Mouse (Mus musculus) bone marrow macrophage, adult 2 months (primary cell): ENCODE measurements at regions not wholly inside any gene's neighbourhood (a gene's known extent, or its start where the extent isn't known, plus 50 kb on each side); places are given as distances from the start of the nearest gene placed in this dataset.
"Not testable (repeated sequence)": the region's sequence is repeated elsewhere in the genome, so short reads cannot be mapped to it uniquely, and the experiment has no call there.

Experiments
- H3K27ac ChIP-seq: 2 replicates; pipeline ENCODE4 v1.5.1; 2012; ENCODE audit warnings: low read depth, low read length; ENCODE audit not compliant: insufficient read depth
- H3K4me1 ChIP-seq: 2 replicates; pipeline ENCODE4 v1.6.1; 2012; ENCODE audit warnings: low read length; ENCODE audit not compliant: control insufficient read depth, insufficient read depth
- H3K4me3 ChIP-seq: 2 replicates; pipeline ENCODE4 v1.5.1; 2012; ENCODE audit warnings: mild to moderate bottlenecking, low read length, moderate library complexity; ENCODE audit not compliant: insufficient read depth
- CTCF ChIP-seq: IDR thresholded peaks from 2 replicates; pipeline ENCODE4 v1.5.1; 2012; ENCODE audit warnings: low read depth, mild to moderate bottlenecking, low read length, moderate library complexity
- POLR2A ChIP-seq: IDR thresholded peaks from 2 replicates; pipeline ENCODE4 v1.6.1; 2012; ENCODE audit warnings: mild to moderate bottlenecking, low read depth, low read length, borderline replicate concordance

DNA sequence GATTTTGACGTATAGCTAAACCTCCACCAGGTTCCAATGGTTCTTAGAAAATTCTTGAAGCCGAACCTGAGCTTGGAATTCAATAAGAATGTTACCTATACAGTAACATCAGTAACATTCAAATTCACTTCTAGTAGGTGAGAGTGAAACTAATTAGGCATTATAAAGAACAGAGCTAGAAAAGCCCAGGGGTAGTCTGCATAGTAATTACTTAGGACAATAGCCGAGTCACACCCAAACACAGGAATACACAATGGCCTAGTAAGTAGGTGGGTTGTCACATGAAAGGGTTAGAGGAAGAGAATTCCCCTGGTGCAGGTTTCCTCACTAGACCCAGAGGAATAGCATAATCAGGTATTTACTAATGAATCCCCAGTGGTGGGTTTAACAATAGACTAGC lies 1277.8 kb upstream of the Tacstd2 start:
- Histone ChIP-seq H3K27ac (no peak overlapping the region), H3K4me1 (no peaks in the 10 kb centered on the region), H3K4me3 (no peak overlapping the region)
- TF ChIP-seq POLR2A: no peak
- no peak for TF ChIP-seq CTCF

DNA sequence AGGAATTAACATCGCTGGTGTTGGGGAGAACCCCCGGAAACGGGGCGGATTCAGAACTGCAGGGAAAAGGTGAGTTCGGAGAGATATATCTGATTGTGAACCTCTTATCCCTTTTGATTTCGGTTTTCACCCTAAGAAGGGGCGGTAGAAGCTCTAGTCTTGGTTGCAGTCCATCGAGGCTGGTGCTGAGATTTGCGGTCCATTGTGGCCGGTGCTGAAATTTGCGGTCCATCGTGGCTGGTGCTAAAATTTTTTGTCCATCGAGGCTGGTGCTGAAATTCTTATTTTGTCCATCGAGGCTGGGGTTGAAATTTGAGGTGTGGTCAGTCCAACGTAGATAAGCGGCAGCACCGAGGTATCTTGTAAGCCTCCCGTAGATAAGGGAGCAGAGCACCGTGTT lies 1263.6 kb upstream of the Tacstd2 start:
- not testable (repeated sequence) for H3K4me3 ChIP-seq, H3K4me1 ChIP-seq, H3K27ac ChIP-seq

DNA sequence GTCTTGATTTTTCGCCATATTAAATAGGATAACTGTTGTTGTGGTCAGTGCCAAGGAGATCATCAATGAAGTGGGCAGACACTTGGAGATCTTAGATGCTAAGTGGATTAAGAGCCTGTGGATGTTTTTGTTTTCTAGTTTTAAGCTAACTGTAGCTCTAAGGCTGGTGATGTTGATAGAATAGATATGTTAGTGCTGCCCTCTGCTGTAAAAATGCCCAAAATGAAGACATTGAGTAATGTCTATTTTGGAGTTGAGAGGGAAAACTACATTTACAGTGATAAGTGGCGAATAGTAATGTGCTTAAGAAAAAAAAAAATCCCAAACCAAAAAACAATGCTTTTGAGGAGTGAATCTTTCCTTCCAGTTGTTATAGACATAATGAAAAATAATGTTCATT lies 1235.9 kb upstream of the Tacstd2 start:
- Histone ChIP-seq H3K4me1 (no peaks in the 10 kb centered on the region), H3K4me3 (no peak overlapping the region), H3K27ac (no peak overlapping the region)
- TF ChIP-seq CTCF (no peak), POLR2A (no peak)

- H3K27ac ChIP-seq: no peak overlapping the region
These were observed 1214.9 kb upstream of the Tacstd2 start for GRCm38 (mm10) chr6:68750451-68750850.

GRCm38 (mm10) chr6:68749699-68750098 lies 1214.1 kb upstream of the Tacstd2 start:
- H3K27ac ChIP-seq: no peak overlapping the region
- H3K4me3 ChIP-seq: no peak overlapping the region
- H3K4me1 ChIP-seq: no peaks in the 10 kb centered on the region
- TF ChIP-seq CTCF (no peak), POLR2A (no peak)

More at GRCm38 (mm10) chr6:68750451-68750850, 1214.9 kb upstream of the Tacstd2 start:
- no peak overlapping the region for H3K4me3 ChIP-seq
- no peaks in the 10 kb centered on the region for H3K4me1 ChIP-seq
- no peak for TF ChIP-seq POLR2A

DNA sequence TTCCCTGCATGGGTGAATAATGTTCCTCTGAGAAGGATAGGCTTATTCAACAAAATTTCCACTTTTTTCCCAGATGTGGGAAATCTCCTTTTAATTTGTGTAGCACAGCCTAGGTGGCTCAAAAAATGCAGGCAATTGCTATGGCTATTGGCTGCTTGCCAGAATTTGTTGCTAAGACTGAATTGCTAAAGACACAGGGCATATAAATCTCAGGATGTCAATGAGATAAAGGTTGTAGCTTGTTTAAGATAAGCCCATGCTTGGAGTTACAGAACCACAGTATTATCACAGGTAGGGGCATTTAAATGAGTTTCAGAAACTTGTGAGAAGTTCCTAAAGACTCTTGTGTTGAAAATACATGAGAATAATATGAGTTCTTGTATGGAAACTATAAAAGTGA lies 1203.0 kb upstream of the Tacstd2 start:
- no peaks in the 10 kb centered on the region for H3K4me1 ChIP-seq
- no peak overlapping the region for H3K27ac ChIP-seq
- no peak overlapping the region for H3K4me3 ChIP-seq
- TF ChIP-seq CTCF: no peak
- no peak for TF ChIP-seq POLR2A

GRCm38 (mm10) chr6:68736647-68737046 lies 1201.1 kb upstream of the Tacstd2 start:
- Histone ChIP-seq H3K4me1 (no peaks in the 10 kb centered on the region), H3K27ac (no peak overlapping the region), H3K4me3 (no peak overlapping the region)
- TF ChIP-seq POLR2A: no peak
- TF ChIP-seq CTCF: no peak

DNA sequence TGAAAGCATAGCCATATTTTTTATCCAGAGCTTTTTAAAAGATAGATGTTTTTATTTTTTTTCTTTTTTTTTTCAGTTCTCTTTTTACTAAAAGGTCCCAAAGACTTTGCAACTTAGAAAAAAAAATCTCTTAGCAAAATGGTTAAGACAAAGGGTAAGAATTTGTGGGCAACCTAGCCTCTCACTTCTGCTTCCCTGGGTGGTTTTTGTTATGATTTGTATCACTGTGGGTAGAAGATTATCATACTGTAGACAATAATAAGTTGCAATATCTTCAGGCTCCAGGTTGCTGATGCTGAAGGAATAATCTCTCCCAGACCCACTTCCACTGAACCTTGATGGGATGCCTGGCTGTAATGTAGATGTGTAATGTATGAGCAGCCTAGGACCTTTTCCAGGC lies 1200.5 kb upstream of the Tacstd2 start:
- TF ChIP-seq POLR2A: no peak
- TF ChIP-seq CTCF: no peak
- H3K27ac ChIP-seq: no peak overlapping the region
- no peak overlapping the region for H3K4me3 ChIP-seq
- no peaks in the 10 kb centered on the region for H3K4me1 ChIP-seq

GRCm38 (mm10) chr6:68711084-68711483 lies 1175.5 kb upstream of the Tacstd2 start:
- H3K4me3 ChIP-seq, H3K4me1 ChIP-seq, H3K27ac ChIP-seq: not testable (repeated sequence)

GRCm38 (mm10) chr6:68704291-68704800 lies 1168.8 kb upstream of the Tacstd2 start:
- not testable (repeated sequence) for H3K27ac ChIP-seq, H3K4me3 ChIP-seq, H3K4me1 ChIP-seq

GRCm38 (mm10) chr6:68680792-68681110 lies 1145.2 kb upstream of the Tacstd2 start:
- not testable (repeated sequence) for H3K27ac ChIP-seq, H3K4me3 ChIP-seq, H3K4me1 ChIP-seq

- TF ChIP-seq CTCF: no peak
- TF ChIP-seq POLR2A: no peak
- no peaks in the 10 kb centered on the region for H3K4me1 ChIP-seq
- no peak overlapping the region for H3K27ac ChIP-seq
- H3K4me3 ChIP-seq: no peak overlapping the region
These were observed 1144.6 kb upstream of the Tacstd2 start for GRCm38 (mm10) chr6:68680099-68680791.
